Mouse (Mus musculus): ENCODE data around the gene Dlg4. TPM values are rescaled to one million over a fixed set of nuclear protein-coding genes. Genes with fewer than 3 reads are reported as not detected.

Gene Dlg4
- total RNA-seq, 2 experiments from 2014 or later: 3.2 to 5.2 TPM

DNA sequence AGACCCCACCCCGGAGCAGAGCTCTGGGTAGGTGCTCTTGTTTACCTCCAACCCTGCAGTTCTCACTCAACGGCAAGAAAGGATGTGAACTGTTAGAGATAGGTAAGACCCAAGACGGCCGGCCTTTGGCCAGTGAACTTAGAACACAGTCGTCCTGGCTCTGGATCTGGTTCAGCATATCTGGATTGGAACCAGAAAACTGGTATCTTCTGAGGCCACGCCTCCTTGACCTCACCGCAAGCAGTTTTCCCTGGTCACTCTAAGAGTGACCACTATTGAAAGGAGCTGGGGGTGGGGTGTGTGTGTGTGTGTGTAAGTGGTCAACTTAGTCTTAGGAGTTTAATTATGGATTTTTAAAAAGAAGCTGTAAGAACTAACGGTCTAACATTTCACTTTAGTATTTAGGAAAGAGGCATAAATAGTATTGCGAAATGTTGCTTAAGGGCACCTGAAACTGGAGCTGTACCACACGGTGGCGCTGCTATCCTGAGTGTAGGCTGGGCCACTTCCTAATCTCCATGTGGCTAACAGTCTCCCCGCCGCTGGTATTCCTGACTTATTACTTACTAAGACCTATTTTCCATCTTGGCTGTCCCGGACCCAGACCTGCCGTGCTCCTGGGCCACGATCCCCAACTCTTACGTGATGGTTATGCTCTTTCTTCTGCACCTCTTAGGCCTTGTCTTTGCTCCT, 57.8 kb downstream of the Dlg4 start:
- peak; percentile 93 for TF ChIP-seq CTCF (IDR thresholded peaks at IDR 0.05)
- no peak overlapping the region for H3K27ac ChIP-seq
- intact Hi-C loops (cut with DNase I): loop anchor here (1.0 kb wide), 1 partner anchor 139 kb away; no protein-coding TSS in a partner anchor
- H3K4me3 ChIP-seq: peak overlapping the region; percentile 51
- DNase-seq: peak; percentile 87

GRCm38 (mm10) chr11:70075581-70075980, 58.8 kb downstream of the Dlg4 start:
- no peak overlapping the region for H3K27ac ChIP-seq
- DNase-seq: no peak
- intact Hi-C loops (cut with DNase I): no loop called here
- no peak overlapping the region for H3K4me3 ChIP-seq
- no peak for TF ChIP-seq CTCF (IDR thresholded peaks at IDR 0.05)

GRCm38 (mm10) chr11:70077441-70077840, 60.7 kb downstream of the Dlg4 start:
- intact Hi-C loops (cut with DNase I): no loop called here
- DNase-seq: no peak
- no peak overlapping the region for H3K4me3 ChIP-seq
- H3K27ac ChIP-seq: no peak overlapping the region
- TF ChIP-seq CTCF (IDR thresholded peaks at IDR 0.05): no peak

GRCm38 (mm10) chr11:70079175-70079574, 62.4 kb downstream of the Dlg4 start:
- no peak for DNase-seq
- H3K27ac ChIP-seq: no peak overlapping the region; the same call in 1 of the 2 replicates
- no peak for TF ChIP-seq CTCF (IDR thresholded peaks at IDR 0.05)
- intact Hi-C loops (cut with DNase I): no loop called here
- no peak overlapping the region for H3K4me3 ChIP-seq

- no peak for TF ChIP-seq CTCF (IDR thresholded peaks at IDR 0.05)
- no peak overlapping the region for H3K4me3 ChIP-seq
- no peak for DNase-seq
- intact Hi-C loops (cut with DNase I): no loop called here
- no peak overlapping the region for H3K27ac ChIP-seq
Observed at GRCm38 (mm10) chr11:70079928-70080327, 63.2 kb downstream of the Dlg4 start.

- Histone ChIP-seq H3K4me3 (no peak overlapping the region), H3K27ac (no peak overlapping the region)
- DNase-seq: no peak
- intact Hi-C loops (cut with DNase I): no loop called here
- no peak for TF ChIP-seq CTCF (IDR thresholded peaks at IDR 0.05)
Observed at GRCm38 (mm10) chr11:70080803-70081590, 64.3 kb downstream of the Dlg4 start.

DNA sequence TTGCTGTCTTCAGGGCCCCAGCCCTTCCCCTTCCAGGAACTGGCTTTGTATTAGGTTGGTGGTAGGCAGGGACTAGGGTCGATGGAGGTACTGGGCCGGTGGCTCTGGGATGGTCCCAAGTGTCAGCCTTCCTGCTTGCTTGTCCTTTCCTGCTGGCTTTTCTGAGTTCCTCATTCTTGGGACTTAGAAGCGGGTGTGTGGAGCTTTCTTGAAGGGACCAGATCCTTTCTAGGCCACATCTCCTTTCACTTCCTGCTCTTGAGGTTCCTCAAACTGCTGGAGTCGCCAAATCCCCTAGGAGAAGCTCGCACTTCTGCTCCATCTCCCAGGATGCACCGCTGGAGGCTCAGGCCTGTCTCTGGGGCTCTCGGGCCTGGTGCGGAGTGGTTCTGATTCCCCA, 67.8 kb downstream of the Dlg4 start:
- TF ChIP-seq CTCF (IDR thresholded peaks at IDR 0.05): no peak
- H3K4me3 ChIP-seq: no peak overlapping the region
- no peak overlapping the region for H3K27ac ChIP-seq
- DNase-seq: peak; percentile 33
- intact Hi-C loops (cut with DNase I): no loop called here

- peak; percentile 62 for DNase-seq
- Histone ChIP-seq H3K4me3 (no peak within 1 kb of the TSS), H3K27ac (peak within 1 kb of the TSS; percentile 31)
- TF ChIP-seq CTCF (IDR thresholded peaks at IDR 0.05): no peak
- intact Hi-C loops (cut with DNase I): no loop called here
Observed at GRCm38 (mm10) chr11:70091986-70092783, 75.4 kb downstream of the Dlg4 start, which contains the start of gene Asgr2. Asgr2 (plus strand) TSS chr11:70092644.

Small RNA genes within 50 kb of the gene (microRNA-seq; reads per million reads assigned to microRNA genes)
- gene Gm44349: not detected
- gene Mir324: 661 reads per million, percentile 71 among the genes with 10 or more reads in this experiment

Other genes with a start within 250 kb of the Dlg4 start
- gene Chrnb1, start 221.0 kb upstream of the Dlg4 start, total RNA-seq (2021): 10 to 100 TPM; 23.2 to 26.3 TPM
- gene Fgf11, start 215.1 kb upstream of the Dlg4 start, total RNA-seq (2021): 1 to 10 TPM; 3.9 to 4.7 TPM
- gene Tmem102, start 211.3 kb upstream of the Dlg4 start, total RNA-seq (2021): under 1 TPM; 0.20 to 0.41 TPM
- not detected for gene Gm39566, start 201.6 kb upstream of the Dlg4 start, total RNA-seq (2021)
- gene Spem2, start 198.5 kb upstream of the Dlg4 start, total RNA-seq (2021): not detected
- not detected for gene Spem1, start 194.8 kb upstream of the Dlg4 start, total RNA-seq (2021)
- 1 to 10 TPM; 2.3 to 2.7 TPM for gene Nlgn2, start 179.2 kb upstream of the Dlg4 start, total RNA-seq (2021)
- gene Tmem256, start 178.4 kb upstream of the Dlg4 start, total RNA-seq (2021): 100 to 1,000 TPM; 144 to 165 TPM
- gene Plscr3, start 170.6 kb upstream of the Dlg4 start, total RNA-seq (2021): 10 to 100 TPM in 1 of 2 experiments, 1 to 10 TPM in 1; 9.6 to 13.0 TPM
- gene Tnk1, start 158.2 kb upstream of the Dlg4 start, total RNA-seq (2021): under 1 TPM in 1 of 2 experiments, not detected in 1; 0.11 TPM
- not detected for gene Tmem95, start 138.9 kb upstream of the Dlg4 start, total RNA-seq (2021)
- gene Kctd11, start 135.5 kb upstream of the Dlg4 start, total RNA-seq (2021): 1 to 10 TPM; 1.3 to 1.7 TPM
- under 1 TPM in 1 of 2 experiments, not detected in 1; 0.08 TPM for gene Acap1, start 121.4 kb upstream of the Dlg4 start, total RNA-seq (2021)
- gene 2810408A11Rik, start 116.0 kb upstream of the Dlg4 start, total RNA-seq (2021): under 1 TPM in 1 of 2 experiments, not detected in 1; 0.33 TPM
- gene Neurl4, start 115.9 kb upstream of the Dlg4 start, total RNA-seq (2021): 10 to 100 TPM; 25.2 to 33.5 TPM
- gene Gps2, start 103.1 kb upstream of the Dlg4 start, total RNA-seq (2021): 10 to 100 TPM; 47.1 to 49.6 TPM
- 100 to 1,000 TPM; 413 to 433 TPM for gene Eif5a, start 95.0 kb upstream of the Dlg4 start, total RNA-seq (2021)
- gene Ybx2, start 81.1 kb upstream of the Dlg4 start, total RNA-seq (2021): 10 to 100 TPM in 1 of 2 experiments, 1 to 10 TPM in 1; 8.0 to 16.5 TPM
- gene Slc2a4, start 68.8 kb upstream of the Dlg4 start, total RNA-seq (2021): 100 to 1,000 TPM; 494 to 503 TPM
- not detected for gene Cldn7, start 52.2 kb upstream of the Dlg4 start, total RNA-seq (2021)
- 100 to 1,000 TPM; 217 to 261 TPM for gene Ctdnep1, start 35.8 kb upstream of the Dlg4 start, total RNA-seq (2021)
- gene Elp5, start 34.4 kb upstream of the Dlg4 start, total RNA-seq (2021): 10 to 100 TPM; 33.0 to 45.2 TPM
- 100 to 1,000 TPM; 194 to 232 TPM for gene Gabarap, start 25.8 kb upstream of the Dlg4 start, total RNA-seq (2021)
- gene Phf23, start 21.2 kb upstream of the Dlg4 start, total RNA-seq (2021): 10 to 100 TPM; 19.2 to 21.8 TPM
- 1 to 10 TPM; 3.6 to 5.0 TPM for gene Dvl2, start 16.3 kb upstream of the Dlg4 start, total RNA-seq (2021)
- 100 to 1,000 TPM; 266 to 502 TPM for gene Acadvl, start 1.5 kb upstream of the Dlg4 start, total RNA-seq (2021)
- not detected for gene Asgr1, start 37.1 kb downstream of the Dlg4 start, total RNA-seq (2021)
- under 1 TPM; 0.22 to 0.31 TPM for gene Asgr2, start 75.7 kb downstream of the Dlg4 start, total RNA-seq (2021)
- 1 to 10 TPM in 1 of 2 experiments, under 1 TPM in 1; 0.94 to 3.3 TPM for gene Mgl2, start 113.4 kb downstream of the Dlg4 start, total RNA-seq (2021)
- 1 to 10 TPM; 2.1 to 2.7 TPM for gene Clec10a, start 139.3 kb downstream of the Dlg4 start, total RNA-seq (2021)
- gene Slc16a11, start 195.8 kb downstream of the Dlg4 start, total RNA-seq (2021): not detected
- gene Slc16a13, start 204.1 kb downstream of the Dlg4 start, total RNA-seq (2021): under 1 TPM; 0.28 to 0.67 TPM
- gene Bcl6b, start 212.9 kb downstream of the Dlg4 start, total RNA-seq (2021): 1 to 10 TPM; 1.4 to 2.6 TPM
- gene 0610010K14Rik, start 221.0 kb downstream of the Dlg4 start, total RNA-seq (2021): 10 to 100 TPM; 33.4 to 37.0 TPM
- 1 to 10 TPM; 3.7 to 4.4 TPM for gene Gm21988, start 222.9 kb downstream of the Dlg4 start, total RNA-seq (2021)
- 100 to 1,000 TPM; 109 to 117 TPM for gene Rnasek, start 222.9 kb downstream of the Dlg4 start, total RNA-seq (2021)
- 1 to 10 TPM; 1.0 to 1.8 TPM for gene Alox12, start 238.4 kb downstream of the Dlg4 start, total RNA-seq (2021)